Mouse (Mus musculus) stomach, embryonic 14.5 days (tissue): ENCODE measurements around the gene Mrap. TPM values are rescaled to one million over a fixed set of nuclear protein-coding genes. Genes with fewer than 3 reads are reported as not detected.

Experiments
- ATAC-seq: fragments of 200-750 bp; cut with Nextera tagmentation; 2 replicates; pipeline ENCODE4 v1.8.0; 2017; ENCODE audit warnings: low read depth, moderate TSS enrichment; ENCODE audit not compliant: insufficient number of reproducible peaks, insufficient read depth, low FRiP score
- H3K27ac ChIP-seq: fragments of 300-500 bp; sonication (generic); 2 replicates; pipeline ENCODE4 v1.5.1; 2014; ENCODE audit warnings: mild to moderate bottlenecking, low read length, moderate library complexity, mixed read lengths
- H3K27me3 ChIP-seq: fragments of 300-500 bp; sonication (generic); 2 replicates; pipeline ENCODE4 v1.6.1; 2014; ENCODE audit warnings: low read length, control low read depth, mixed read lengths; ENCODE audit not compliant: control insufficient read depth, insufficient read depth
- H3K36me3 ChIP-seq: fragments of 300-500 bp; sonication (generic); 2 replicates; pipeline ENCODE4 v1.6.1; 2014; ENCODE audit warnings: mild to moderate bottlenecking, control low read depth, low read length, moderate library complexity, mixed read lengths; ENCODE audit not compliant: control insufficient read depth, insufficient read depth
- H3K4me1 ChIP-seq: fragments of 300-500 bp; sonication (generic); 2 replicates; pipeline ENCODE4 v1.6.1; 2014; ENCODE audit warnings: low read length, control low read depth, mixed read lengths; ENCODE audit not compliant: control insufficient read depth, insufficient read depth
- H3K4me2 ChIP-seq: fragments of 300-500 bp; sonication (generic); replicated peaks from 2 replicates; pipeline ENCODE4 v1.6.1; 2014; ENCODE audit warnings: low read depth, low read length, control low read depth
- H3K4me3 ChIP-seq: fragments of 300-500 bp; sonication (generic); 2 replicates; pipeline ENCODE4 v1.5.1; 2014; ENCODE audit warnings: low read depth, low read length, control low read depth
- H3K9ac ChIP-seq: fragments of 300-500 bp; sonication (generic); replicated peaks from 2 replicates; pipeline ENCODE4 v1.6.1; 2014; ENCODE audit warnings: low read depth, mild to moderate bottlenecking, control low read depth, low read length, moderate library complexity, mixed read lengths
- H3K9me3 ChIP-seq: fragments of 300-500 bp; sonication (generic); 2 replicates; pipeline ENCODE4 v1.6.1; 2016; ENCODE audit warnings: low read depth, low read length, control low read depth; ENCODE audit not compliant: control insufficient read depth
- WGBS: fragments of 180-500 bp; shearing (Covaris S2); extraction: QIAGEN DNeasy Blood & Tissue Kit; methylation state at CpG from one replicate; pipeline ENCODE4 v1.1.7; 2014; 5-methylcytosine and 5-hydroxymethylcytosine counted together
- polyA plus RNA-seq: library from polyadenylated mRNA; unstranded; fragments of >200 nt; fragmentation: Nextera tagmentation; extraction: Ambion mirVana; gene quantifications from 2 replicates; pipeline ENCODE4 v1.2.1, GENCODE M21; 2014

The Mrap gene
- polyA plus RNA-seq, 1 experiment from 2014 or later: not detected

- 85% methylated on average over 5 of the region's 5 CpGs for WGBS
- H3K27ac ChIP-seq: no peak overlapping the region
- H3K4me3 ChIP-seq: no peak overlapping the region
- H3K4me1 ChIP-seq: no peaks in the 10 kb centered on the region
- no peaks in the 10 kb centered on the region for H3K9me3 ChIP-seq
- peaks cover 45% of the 10 kb centered on the region for H3K36me3 ChIP-seq
- no peak overlapping the region for H3K4me2 ChIP-seq
- no peaks in the 10 kb centered on the region for H3K27me3 ChIP-seq
- H3K9ac ChIP-seq: no peak overlapping the region
- ATAC-seq: no peak
Measured at GRCm38 (mm10) chr16:90792066-90792465, 54.1 kb downstream of the Mrap start.

DNA sequence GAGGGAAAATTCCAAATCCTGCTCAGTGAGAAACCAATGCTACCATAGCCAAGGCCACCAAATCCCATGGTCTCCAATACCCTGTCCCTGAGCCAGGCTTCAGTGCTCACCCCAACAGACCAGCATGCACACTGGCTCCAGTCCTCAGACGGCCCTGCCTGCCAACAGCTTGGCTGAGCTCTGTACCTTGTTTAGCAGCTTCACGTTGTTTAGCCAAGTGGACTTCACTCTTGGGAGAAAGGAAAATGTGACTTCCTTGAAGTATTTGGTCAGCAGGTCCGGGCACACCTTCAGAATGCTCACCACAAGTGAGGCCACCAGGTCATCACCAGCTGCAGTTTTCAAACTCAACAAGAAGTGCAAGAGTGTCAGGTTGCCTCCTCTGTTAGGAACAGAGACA, 54.5 kb downstream of the Mrap start:
- Histone ChIP-seq H3K9me3 (no peaks in the 10 kb centered on the region), H3K4me2 (no peak overlapping the region), H3K36me3 (peaks cover 42% of the 10 kb centered on the region), H3K4me1 (no peaks in the 10 kb centered on the region), H3K9ac (no peak overlapping the region), H3K27ac (no peak overlapping the region), H3K4me3 (no peak overlapping the region), H3K27me3 (no peaks in the 10 kb centered on the region)
- 81% methylated on average over 3 of the region's 3 CpGs for WGBS
- ATAC-seq: no peak

- Histone ChIP-seq H3K4me1 (no peaks in the 10 kb centered on the region), H3K9ac (no peak overlapping the region), H3K4me2 (no peak overlapping the region), H3K4me3 (no peak overlapping the region), H3K9me3 (no peaks in the 10 kb centered on the region), H3K27ac (no peak overlapping the region), H3K36me3 (peaks cover 32% of the 10 kb centered on the region), H3K27me3 (no peaks in the 10 kb centered on the region)
- no peak for ATAC-seq
Measured at GRCm38 (mm10) chr16:90794708-90795107, 56.7 kb downstream of the Mrap start.

DNA sequence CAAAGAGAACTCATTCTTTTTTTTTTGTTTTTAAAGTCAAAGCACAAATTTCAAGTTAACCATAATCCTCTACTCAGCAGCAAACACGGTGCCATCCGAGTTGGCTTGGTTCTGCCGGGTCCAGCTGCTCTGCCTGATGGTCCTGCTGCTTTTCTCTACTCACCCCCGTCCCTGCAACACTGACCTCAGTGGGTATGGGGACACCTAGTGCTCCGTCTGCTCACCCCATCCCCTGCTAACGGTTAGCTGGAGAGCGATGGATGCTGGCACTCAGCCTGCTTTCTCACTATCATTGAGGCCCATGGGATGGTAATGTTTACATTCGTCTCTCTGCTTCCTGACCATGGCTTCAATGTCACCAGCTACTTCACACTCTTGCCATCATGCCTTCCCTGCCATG, 60.4 kb downstream of the Mrap start:
- Histone ChIP-seq H3K4me3 (no peak overlapping the region), H3K36me3 (peaks cover 25% of the 10 kb centered on the region), H3K9ac (no peak overlapping the region), H3K9me3 (no peaks in the 10 kb centered on the region), H3K4me1 (no peaks in the 10 kb centered on the region), H3K27ac (no peak overlapping the region), H3K4me2 (no peak overlapping the region), H3K27me3 (no peaks in the 10 kb centered on the region)
- WGBS: 77% methylated on average over 8 of the region's 8 CpGs
- no peak for ATAC-seq

DNA sequence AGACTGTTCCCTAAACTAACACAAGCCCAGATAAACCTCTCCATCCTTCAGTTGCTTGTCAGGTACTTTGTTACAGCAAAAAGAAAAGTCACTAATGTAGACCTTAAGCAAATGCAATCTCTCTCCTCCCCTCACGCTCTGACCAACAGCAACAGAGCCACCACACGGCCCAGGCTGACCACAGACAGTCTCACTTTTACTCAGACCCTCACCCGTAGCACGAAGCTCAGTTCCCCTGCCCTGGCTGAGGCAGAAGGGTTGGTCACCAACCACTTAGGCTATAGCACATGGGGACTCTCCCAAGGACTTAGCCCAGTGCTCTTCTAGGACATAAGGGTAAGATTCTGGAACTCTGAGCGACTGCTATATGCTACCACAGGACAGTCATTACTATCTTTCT, 60.8 kb downstream of the Mrap start:
- no peak for ATAC-seq
- Histone ChIP-seq H3K36me3 (peaks cover 26% of the 10 kb centered on the region), H3K4me2 (no peak overlapping the region), H3K27me3 (no peaks in the 10 kb centered on the region), H3K4me1 (no peaks in the 10 kb centered on the region), H3K9me3 (no peaks in the 10 kb centered on the region), H3K4me3 (no peak overlapping the region), H3K27ac (no peak overlapping the region), H3K9ac (no peak overlapping the region)
- WGBS: 83% methylated on average over 5 of the region's 5 CpGs

Other genes starting within 250 kb of the Mrap start
- 61.8 and 62.3 TPM in 2 replicates for gene Mis18a, start 10.8 kb upstream of the Mrap start, polyA plus RNA-seq
- 9.9 and 13.8 TPM in 2 replicates for gene Urb1, start 72.2 kb downstream of the Mrap start, polyA plus RNA-seq
- gene Eva1c, start 88.5 kb downstream of the Mrap start, polyA plus RNA-seq: 0.72 and 1.1 TPM in 2 replicates
- gene Cfap298, start 196.9 kb downstream of the Mrap start, polyA plus RNA-seq: 36.4 and 41.2 TPM in 2 replicates